Mouse (Mus musculus) small intestine, adult 2 months (tissue): ENCODE measurements around the gene Gal3st3. TPM values are rescaled to one million over a fixed set of nuclear protein-coding genes. Genes with fewer than 3 reads are reported as not detected.

Experiments
- H3K27ac ChIP-seq: fragments of 200-500 bp; 2 replicates; pipeline ENCODE4 v1.5.1; 2012; ENCODE audit warnings: low read depth, low read length, control low read depth, inconsistent platforms; ENCODE audit not compliant: insufficient read depth
- H3K27me3 ChIP-seq: fragments of 200-500 bp; 2 replicates; pipeline ENCODE4 v1.6.1; 2012; ENCODE audit warnings: mild to moderate bottlenecking, moderate library complexity, low read length, inconsistent platforms; ENCODE audit not compliant: control insufficient read depth, insufficient read depth
- H3K36me3 ChIP-seq: fragments of 200-500 bp; 2 replicates; pipeline ENCODE4 v1.6.1; 2012; ENCODE audit warnings: mild to moderate bottlenecking, low read length, control low read depth, inconsistent platforms; ENCODE audit not compliant: control insufficient read depth, insufficient read depth
- H3K4me1 ChIP-seq: fragments of 200-500 bp; 2 replicates; pipeline ENCODE4 v1.6.1; 2012; ENCODE audit warnings: low read length, inconsistent platforms, mixed read lengths; ENCODE audit not compliant: control insufficient read depth, insufficient read depth, insufficient read length
- H3K4me3 ChIP-seq: fragments of 200-500 bp; 2 replicates; pipeline ENCODE4 v1.5.1; 2012; ENCODE audit warnings: low read depth, mild to moderate bottlenecking, control low read depth, inconsistent platforms, low read length, moderate library complexity
- CTCF ChIP-seq: fragments of 200-500 bp; IDR thresholded peaks from 2 replicates; pipeline ENCODE4 v1.5.1; 2012; ENCODE audit warnings: low read depth, mild to moderate bottlenecking, control low read depth, inconsistent platforms, low read length, moderate library complexity, mixed read lengths; ENCODE audit not compliant: insufficient replicate concordance, insufficient read length; ENCODE audit errors: extremely low read depth
- POLR2A ChIP-seq: fragments of 200-500 bp; IDR thresholded peaks from 2 replicates; pipeline ENCODE4 v1.6.1; 2012; ENCODE audit warnings: low read depth, mild to moderate bottlenecking, control low read depth, inconsistent platforms, low read length, moderate library complexity
- WGBS: fragments of 180-500 bp; shearing (Covaris S2); methylation state at CpG from one replicate; pipeline ENCODE4 v1.1.7; 2018; 5-methylcytosine and 5-hydroxymethylcytosine counted together
- polyA plus RNA-seq: library from polyadenylated mRNA; depleted of rRNA; stranded (reverse); fragments of >200 nt; gene quantifications from 2 replicates; pipeline ENCODE4 v1.2.3, GENCODE M21; 2012

The Gal3st3 gene
- polyA plus RNA-seq, 1 experiment, result not detected

GRCm38 (mm10) chr19:5306968-5307734 lies 9.0 kb downstream of the Gal3st3 start:
- H3K27me3 ChIP-seq, result peaks cover 3% of the 10 kb centered on the region; the same call in 1 of the 2 replicates
- WGBS, result 44% methylated on average over 98 of the region's 98 CpGs
- H3K4me1 ChIP-seq, result peaks cover 3% of the 10 kb centered on the region; the same call in 1 of the 2 replicates
- H3K27ac ChIP-seq, result no peak overlapping the region
- TF ChIP-seq POLR2A (no peak), CTCF (no peak)
- H3K4me3 ChIP-seq, result peak overlapping the region; percentile 50
- H3K36me3 ChIP-seq, result no peaks in the 10 kb centered on the region

GRCm38 (mm10) chr19:5309025-5309424 lies 10.9 kb downstream of the Gal3st3 start:
- peaks cover 3% of the 10 kb centered on the region; the same call in 1 of the 2 replicates for H3K27me3 ChIP-seq
- 79% methylated on average over 7 of the region's 7 CpGs for WGBS
- H3K4me3 ChIP-seq, result no peak overlapping the region

GRCm38 (mm10) chr19:5313189-5313588 lies 15.1 kb downstream of the Gal3st3 start:
- Histone ChIP-seq H3K36me3 (no peaks in the 10 kb centered on the region), H3K4me1 (no peaks in the 10 kb centered on the region), H3K27ac (no peak overlapping the region), H3K4me3 (no peak overlapping the region), H3K27me3 (no peaks in the 10 kb centered on the region)
- 81% methylated on average over 8 of the region's 8 CpGs for WGBS
- TF ChIP-seq POLR2A, result no peak
- TF ChIP-seq CTCF, result no peak

More at GRCm38 (mm10) chr19:5309025-5309424, 10.9 kb downstream of the Gal3st3 start:
- TF ChIP-seq POLR2A (no peak), CTCF (no peak)
- Histone ChIP-seq H3K4me1 (peaks cover 3% of the 10 kb centered on the region; the same call in 1 of the 2 replicates), H3K27ac (no peak overlapping the region), H3K36me3 (no peaks in the 10 kb centered on the region)

GRCm38 (mm10) chr19:5323801-5324200 lies 25.7 kb downstream of the Gal3st3 start:
- Histone ChIP-seq H3K27ac (no peak overlapping the region), H3K4me3 (peak overlapping the region; percentile 24), H3K4me1 (no peaks in the 10 kb centered on the region), H3K36me3 (no peaks in the 10 kb centered on the region), H3K27me3 (no peaks in the 10 kb centered on the region)
- TF ChIP-seq CTCF, result no peak
- TF ChIP-seq POLR2A, result no peak
- 15% methylated on average over 17 of the region's 17 CpGs for WGBS

GRCm38 (mm10) chr19:5327970-5328369 lies 29.8 kb downstream of the Gal3st3 start:
- Histone ChIP-seq H3K27ac (no peak overlapping the region), H3K36me3 (no peaks in the 10 kb centered on the region), H3K4me3 (no peak overlapping the region), H3K4me1 (no peaks in the 10 kb centered on the region), H3K27me3 (no peaks in the 10 kb centered on the region)
- 64% methylated on average over 19 of the region's 19 CpGs for WGBS
- TF ChIP-seq CTCF (no peak), POLR2A (no peak)

GRCm38 (mm10) chr19:5334741-5335140 lies 36.6 kb downstream of the Gal3st3 start:
- H3K27me3 ChIP-seq, result no peaks in the 10 kb centered on the region
- no peaks in the 10 kb centered on the region for H3K36me3 ChIP-seq
- no peak for TF ChIP-seq CTCF
- TF ChIP-seq POLR2A, result no peak
- H3K27ac ChIP-seq, result no peak overlapping the region
- H3K4me1 ChIP-seq, result no peaks in the 10 kb centered on the region
- 78% methylated on average over 5 of the region's 5 CpGs for whole genome bisulfite sequencing
- H3K4me3 ChIP-seq, result no peak overlapping the region

- no peak within 1 kb of the TSS for H3K4me3 ChIP-seq
- H3K27me3 ChIP-seq, result no peaks in the 10 kb centered on the region
- H3K4me1 ChIP-seq, result no peaks in the 10 kb centered on the region
- H3K36me3 ChIP-seq, result no peaks in the 10 kb centered on the region
- no peak within 1 kb of the TSS for H3K27ac ChIP-seq
- 90% methylated on average over 6 of the region's 6 CpGs for WGBS
- no peak for TF ChIP-seq CTCF
- TF ChIP-seq POLR2A, result no peak
These were observed 37.3 kb downstream of the Gal3st3 start, which contains the start of gene Catsper1 for GRCm38 (mm10) chr19:5335441-5335840. TSS of gene Catsper1 (plus strand) at chr19:5335741.

- Histone ChIP-seq H3K4me1 (no peaks in the 10 kb centered on the region), H3K4me3 (no peak overlapping the region), H3K27ac (no peak overlapping the region), H3K36me3 (no peaks in the 10 kb centered on the region), H3K27me3 (no peaks in the 10 kb centered on the region)
- WGBS, result 13% methylated on average over 5 of the region's 5 CpGs
- TF ChIP-seq CTCF (peak; percentile 85; the same call in 1 of the 2 replicates), POLR2A (no peak)
These were observed 39.8 kb downstream of the Gal3st3 start for GRCm38 (mm10) chr19:5337975-5338374.
